Mouse (Mus musculus) heart, postnatal 0 days (tissue): ENCODE results near the gene Cecr2.

Source experiments
- CTCF ChIP-seq: IDR thresholded peaks from 2 replicates; pipeline ENCODE4 v1.5.1; 2016; ENCODE audit warnings: antibody characterized with exemption, control low read depth, low read depth
- EP300 ChIP-seq: IDR thresholded peaks from 2 replicates; pipeline ENCODE4 v1.6.1; 2016; ENCODE audit warnings: antibody characterized with exemption, low read depth

DNA sequence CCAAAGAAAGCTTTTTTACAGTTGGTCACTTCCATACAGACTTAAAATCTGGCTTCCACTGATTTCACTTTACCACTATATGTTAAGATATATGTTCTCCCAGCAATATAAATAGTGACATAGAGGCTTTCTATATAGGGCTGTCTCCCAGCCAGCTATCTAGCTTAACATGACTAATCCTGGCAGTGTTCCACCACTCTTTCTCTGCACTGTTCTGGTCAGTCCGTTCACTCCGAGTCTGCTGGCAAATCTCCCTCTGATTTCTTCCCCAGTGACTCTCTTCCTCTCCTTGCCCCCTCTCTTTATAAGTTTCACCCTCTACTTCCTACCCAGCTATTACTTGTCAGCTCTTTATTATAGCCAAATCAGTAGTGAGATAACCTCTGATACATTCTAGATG, 59.8 kb downstream of the Cecr2 start:
- no peak for TF ChIP-seq CTCF
- TF ChIP-seq EP300, result no peak
